Comparison of ENCODE assay signal across 11 mouse cellular contexts in genomic region chr8:60444989-60445388, GRCm38 (mm10). TPM values are rescaled to one million over a fixed set of nuclear protein-coding genes. Genes with fewer than 3 reads are reported as not detected.
A peak's percentile ranks its signal among the peaks of the same experiment; 100 is the strongest.
DNase-seq lines count a peak whose midpoint lies in the region; ATAC-seq and TF ChIP-seq lines count a peak whose summit lies in the region.
"Had no signal": no experiment of that assay in that cellular context is flagged by ENCODE, and none has a peak within 500 bp of the region (broad histone marks: within the 10 kb centered on the region; RNA-seq: fewer than 3 reads in every experiment).

No protein-coding gene starts in this region.

- WGBS in embryonic facial prominence, embryonic 11.5 days, result 79% methylated on average over 6 of the region's 6 CpGs
- WGBS in embryonic facial prominence, embryonic 10.5 days, result 80% methylated on average over 6 of the region's 6 CpGs
- WGBS in lung, embryonic 14.5 days, result 70% methylated on average over 6 of the region's 6 CpGs

- 0 out of 2 replicates have a peak, but pooled peaks have one; percentile 7 for TF ChIP-seq CTCF in lung, embryonic 14.5 days (IDR thresholded peaks at IDR 0.05; ENCODE audit: low read depth)

- no peak overlapping the region for H3K4me3 ChIP-seq in embryonic facial prominence, embryonic 11.5 days (ENCODE audit: low read depth, low read length)
- H3K4me3 ChIP-seq in embryonic facial prominence, embryonic 10.5 days, result no peak overlapping the region
- H3K4me3 ChIP-seq in lung, embryonic 14.5 days (ENCODE audit: low read depth, low read length), result no peak overlapping the region
- H3K4me3 ChIP-seq: liver, embryonic 13.5 days had no signal

- H3K27me3 ChIP-seq in embryonic facial prominence, embryonic 11.5 days (ENCODE audit: control insufficient read depth, insufficient read depth, low read length), result no peaks in the 10 kb centered on the region
- no peaks in the 10 kb centered on the region for H3K27me3 ChIP-seq in embryonic facial prominence, embryonic 10.5 days (replicated peaks; ENCODE audit: low read depth, poor library complexity, severe bottlenecking)
- H3K27me3 ChIP-seq in lung, embryonic 14.5 days (ENCODE audit: insufficient read depth, low read length), result no peaks in the 10 kb centered on the region
- H3K27me3 ChIP-seq: liver, embryonic 13.5 days had no signal

- no peaks in the 10 kb centered on the region for H3K36me3 ChIP-seq in embryonic facial prominence, embryonic 11.5 days (replicated peaks; ENCODE audit: control insufficient read depth, insufficient read depth, low read depth, low read length)
- H3K36me3 ChIP-seq in embryonic facial prominence, embryonic 10.5 days (replicated peaks), result no peaks in the 10 kb centered on the region
- no peaks in the 10 kb centered on the region for H3K36me3 ChIP-seq in lung, embryonic 14.5 days (ENCODE audit: insufficient read depth)
- H3K36me3 ChIP-seq: liver, embryonic 13.5 days had no signal

- ATAC-seq in embryonic facial prominence, embryonic 11.5 days (replicated peaks; ENCODE audit: insufficient number of reproducible peaks, low FRiP score, low TSS enrichment, low read depth), result no peak
- ATAC-seq in lung, embryonic 14.5 days (ENCODE audit: insufficient read depth), result no peak

- H3K9me3 ChIP-seq in embryonic facial prominence, embryonic 11.5 days (replicated peaks; ENCODE audit: control insufficient read depth, low read length), result no peaks in the 10 kb centered on the region
- H3K9me3 ChIP-seq in embryonic facial prominence, embryonic 10.5 days, result no peaks in the 10 kb centered on the region
- no peaks in the 10 kb centered on the region for H3K9me3 ChIP-seq in lung, embryonic 14.5 days (ENCODE audit: low read depth, low read length)
- H3K9me3 ChIP-seq: liver, embryonic 13.5 days had no signal

- DNase-seq in embryonic facial prominence, embryonic 11.5 days (ENCODE audit: low spot score), result peak; percentile 22
- DNase-seq in embryonic facial prominence, embryonic 10.5 days (ENCODE audit: low spot score), result no peak
- peak; percentile 18 for DNase-seq in lung, embryonic 14.5 days
- no peak for DNase-seq in lung, postnatal 4 days
- peak; percentile 42 for DNase-seq in layer of hippocampus, adult 9-10 months (ENCODE audit: low spot score)
- peak; percentile 52 to 62 for DNase-seq in right cerebral cortex, postnatal 10 days (ENCODE audit: low spot score in 2 of 2)
- no peak for DNase-seq in thymus, postnatal 25 days
- no peak for DNase-seq in heart, adult 8-10 months (ENCODE audit: low spot score)
- DNase-seq: B cell, adult 2 months; liver, embryonic 13.5 days had no signal

- no peak overlapping the region for H3K27ac ChIP-seq in embryonic facial prominence, embryonic 11.5 days (replicated peaks; ENCODE audit: low read depth, low read length)
- H3K27ac ChIP-seq in embryonic facial prominence, embryonic 10.5 days (replicated peaks), result no peak overlapping the region
- no peak overlapping the region for H3K27ac ChIP-seq in lung, embryonic 14.5 days (ENCODE audit: low read depth)
- H3K27ac ChIP-seq: liver, embryonic 13.5 days had no signal

- no peak overlapping the region for H3K4me2 ChIP-seq in embryonic facial prominence, embryonic 11.5 days (ENCODE audit: low read depth, low read length)
- no peak overlapping the region for H3K4me2 ChIP-seq in lung, embryonic 14.5 days
- H3K4me2 ChIP-seq: liver, embryonic 13.5 days had no signal

- H3K4me1 ChIP-seq in embryonic facial prominence, embryonic 11.5 days (ENCODE audit: control insufficient read depth, insufficient read depth, low read length), result no peaks in the 10 kb centered on the region
- no peaks in the 10 kb centered on the region for H3K4me1 ChIP-seq in embryonic facial prominence, embryonic 10.5 days
- no peaks in the 10 kb centered on the region for H3K4me1 ChIP-seq in lung, embryonic 14.5 days (ENCODE audit: insufficient read depth)
- H3K4me1 ChIP-seq: liver, embryonic 13.5 days had no signal

- H3K9ac ChIP-seq in embryonic facial prominence, embryonic 11.5 days (replicated peaks; ENCODE audit: low read length), result no peak overlapping the region
- H3K9ac ChIP-seq in lung, embryonic 14.5 days, result no peak overlapping the region
- H3K9ac ChIP-seq: liver, embryonic 13.5 days had no signal

RNA-seq across cellular contexts. Expression of gene Gm10283, which starts 58.0 kb away (rescaled TPM):
- not detected in 2 replicates for polyA plus RNA-seq in embryonic facial prominence, embryonic 11.5 days (2014; fragmentation: Nextera tagmentation; extraction: Ambion mirVana)
- polyA plus RNA-seq in embryonic facial prominence, embryonic 10.5 days (2016; fragmentation: Nextera tagmentation; extraction: Ambion mirVana), result not detected in 2 replicates
- polyA plus RNA-seq in lung, embryonic 14.5 days (2014; fragmentation: Nextera tagmentation; extraction: Ambion mirVana), result not detected in 2 replicates
- total RNA-seq in heart, adult 8-10 months (2022), result not detected
- polyA plus RNA-seq: liver, embryonic 13.5 days; stomach, embryonic 14.5 days had no signal

Comparison
In these comparisons a context has a peak if more than half of its experiments do, and no peak if none do; other contexts are left out.
1. DNase-seq: peak in embryonic facial prominence, embryonic 11.5 days (single experiment), lung, embryonic 14.5 days (single experiment), layer of hippocampus, adult 9-10 months (single experiment) and right cerebral cortex, postnatal 10 days (2 of 2); none in embryonic facial prominence, embryonic 10.5 days (single experiment), lung, postnatal 4 days (0 of 2), thymus, postnatal 25 days (single experiment) and heart, adult 8-10 months (single experiment).